Mouse (Mus musculus): ENCODE results near the gene Fam83d. TPM values are rescaled to one million over a fixed set of nuclear protein-coding genes. Genes with fewer than 3 reads are reported as not detected.

Gene Fam83d
- polyA plus RNA-seq, 1 experiment from 2014 or later: 53.3 TPM

DNA sequence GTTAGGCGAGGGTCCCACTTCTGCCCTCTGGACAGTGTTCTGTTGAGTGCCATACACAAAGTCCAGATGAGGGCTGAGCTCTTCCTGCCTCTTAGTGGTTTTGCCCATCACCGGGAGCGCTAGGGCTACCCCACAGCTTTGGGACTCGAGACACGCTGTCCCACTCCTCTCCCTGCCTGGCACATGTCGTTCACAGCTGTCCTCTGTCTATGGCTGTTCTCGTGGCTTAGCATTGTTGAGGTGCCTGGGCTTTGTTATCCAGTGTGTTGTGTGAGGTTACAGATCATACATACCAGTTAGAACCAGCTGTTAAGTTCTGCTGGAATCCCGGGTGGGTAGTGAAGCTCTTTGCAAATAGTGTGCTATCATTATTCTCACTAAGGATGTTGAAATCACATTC is 49.8 kb downstream of the Fam83d start:
- peaks cover 49% of the 10 kb centered on the region for H3K36me3 ChIP-seq
- ATAC-seq (replicated peaks; ENCODE audit: insufficient number of reproducible peaks, insufficient read depth, low FRiP score, low read depth): no peak
- no peak overlapping the region for H3K4me3 ChIP-seq
- H3K9ac ChIP-seq: no peak overlapping the region
- no peaks in the 10 kb centered on the region for H3K27me3 ChIP-seq
- no peak overlapping the region for H3K4me2 ChIP-seq
- H3K4me1 ChIP-seq (replicated peaks): no peaks in the 10 kb centered on the region
- no peaks in the 10 kb centered on the region for H3K9me3 ChIP-seq (replicated peaks)
- 79% methylated on average over 8 of the region's 8 CpGs for WGBS
- no peak overlapping the region for H3K27ac ChIP-seq

DNA sequence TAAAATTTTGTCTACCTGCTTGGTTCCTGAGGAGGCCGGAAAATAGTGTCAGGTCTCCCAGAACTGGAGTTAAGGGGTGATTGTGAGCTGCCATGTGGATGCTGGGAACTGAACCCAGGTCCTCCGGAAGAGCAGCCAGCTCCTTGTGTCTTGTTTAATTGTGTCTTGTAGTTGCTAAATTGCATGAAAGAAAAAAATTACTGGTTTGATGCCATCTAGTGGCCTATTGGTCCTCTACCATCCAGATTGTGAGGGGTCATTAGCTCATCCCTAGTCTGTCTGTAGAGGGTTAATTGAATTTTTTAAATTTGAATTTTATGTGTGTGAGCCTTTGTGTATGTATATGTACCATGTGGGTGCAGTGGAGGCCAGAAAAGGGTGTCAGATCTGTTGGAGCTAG is 60.2 kb downstream of the Fam83d start:
- H3K9me3 ChIP-seq (replicated peaks): no peaks in the 10 kb centered on the region
- peaks cover 55% of the 10 kb centered on the region for H3K36me3 ChIP-seq
- 87% methylated on average over 2 of the region's 2 CpGs for WGBS
- H3K27ac ChIP-seq: no peak overlapping the region
- H3K4me1 ChIP-seq (replicated peaks): peaks cover 4% of the 10 kb centered on the region
- no peak overlapping the region for H3K4me2 ChIP-seq
- no peak for ATAC-seq (replicated peaks; ENCODE audit: insufficient number of reproducible peaks, insufficient read depth, low FRiP score, low read depth)
- H3K27me3 ChIP-seq: no peaks in the 10 kb centered on the region
- H3K9ac ChIP-seq: no peak overlapping the region
- no peak overlapping the region for H3K4me3 ChIP-seq

DNA sequence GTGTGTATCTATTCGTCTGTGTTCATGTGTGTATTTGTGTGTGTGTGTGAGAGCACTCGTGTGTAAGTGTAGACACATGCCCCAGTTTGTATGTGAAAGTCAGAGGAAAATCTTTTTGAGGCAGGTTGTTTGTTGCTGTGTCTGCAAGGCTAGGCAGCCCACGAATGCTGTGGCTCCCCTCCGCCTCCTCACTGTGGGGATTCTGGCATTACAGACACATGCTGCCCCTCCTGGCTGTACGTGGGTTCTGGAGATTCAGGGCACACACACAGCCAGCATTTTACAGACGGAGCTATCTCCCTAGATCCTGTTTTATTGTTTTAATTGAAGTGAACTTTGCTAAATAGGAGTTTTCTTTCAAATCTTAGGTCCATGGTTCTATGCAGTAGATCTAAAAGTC is 61.9 kb downstream of the Fam83d start:
- no peak for ATAC-seq (replicated peaks; ENCODE audit: insufficient number of reproducible peaks, insufficient read depth, low FRiP score, low read depth)
- H3K4me1 ChIP-seq (replicated peaks): peaks cover 10% of the 10 kb centered on the region
- peaks cover 69% of the 10 kb centered on the region for H3K36me3 ChIP-seq
- no peak overlapping the region for H3K4me3 ChIP-seq
- no peaks in the 10 kb centered on the region for H3K27me3 ChIP-seq
- no peaks in the 10 kb centered on the region for H3K9me3 ChIP-seq (replicated peaks)
- H3K4me2 ChIP-seq: no peak overlapping the region
- H3K27ac ChIP-seq: no peak overlapping the region
- H3K9ac ChIP-seq: no peak overlapping the region
- WGBS: 80% methylated on average over 6 of the region's 6 CpGs

DNA sequence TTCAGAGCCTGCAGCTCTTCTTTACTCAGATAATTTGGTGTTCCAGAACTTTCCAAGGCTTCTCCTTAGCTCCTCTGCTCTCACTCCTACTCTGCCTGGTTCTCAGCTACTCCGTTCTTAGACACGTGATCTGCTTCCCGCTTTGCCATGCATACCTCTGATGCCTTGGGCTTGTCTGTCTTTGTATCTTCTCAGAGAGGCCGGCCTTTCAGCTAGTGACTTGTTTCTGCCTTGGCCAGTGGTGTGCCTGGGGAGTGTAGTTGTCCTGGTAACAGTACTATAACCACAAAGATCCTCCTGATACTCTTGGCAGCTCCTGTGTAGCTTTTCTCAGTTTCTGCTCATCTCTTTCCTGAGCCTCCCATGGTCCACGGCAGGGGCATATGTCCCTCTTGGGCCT is 65.3 kb downstream of the Fam83d start:
- Histone ChIP-seq H3K27ac (no peak overlapping the region), H3K4me1 (replicated peaks) (peaks cover 10% of the 10 kb centered on the region), H3K9ac (no peak overlapping the region), H3K4me3 (no peak overlapping the region), H3K36me3 (peaks cover 81% of the 10 kb centered on the region), H3K27me3 (no peaks in the 10 kb centered on the region), H3K9me3 (replicated peaks) (no peaks in the 10 kb centered on the region), H3K4me2 (no peak overlapping the region)
- peak; percentile 49; the same call in 1 of the 2 replicates for ATAC-seq (replicated peaks; ENCODE audit: insufficient number of reproducible peaks, insufficient read depth, low FRiP score, low read depth)
- 42% methylated on average over 5 of the region's 5 CpGs for WGBS

DNA sequence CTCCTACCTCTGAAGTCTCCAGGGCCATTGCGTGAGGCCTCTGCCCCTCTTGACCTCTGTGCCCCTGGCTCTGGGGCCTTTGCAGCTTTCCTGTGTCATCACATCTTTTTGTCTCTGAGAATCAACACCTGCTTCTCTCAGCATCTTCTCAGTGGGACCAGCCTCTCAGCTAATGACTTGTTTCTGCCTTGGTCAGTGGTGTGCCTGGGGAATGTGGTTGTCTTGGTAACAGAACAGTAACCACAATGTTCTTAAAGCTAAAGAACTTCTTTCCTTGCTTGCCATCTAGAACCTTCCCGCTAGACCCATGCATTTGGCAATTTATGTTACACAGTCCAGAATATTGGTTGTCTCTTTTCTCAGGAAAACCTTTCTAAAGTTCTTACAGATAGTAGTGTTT is 65.8 kb downstream of the Fam83d start:
- Histone ChIP-seq H3K4me1 (replicated peaks) (peaks cover 10% of the 10 kb centered on the region), H3K27me3 (no peaks in the 10 kb centered on the region), H3K4me3 (no peak overlapping the region), H3K9me3 (replicated peaks) (no peaks in the 10 kb centered on the region), H3K27ac (no peak overlapping the region), H3K4me2 (no peak overlapping the region), H3K36me3 (peaks cover 77% of the 10 kb centered on the region), H3K9ac (no peak overlapping the region)
- ATAC-seq (replicated peaks; ENCODE audit: insufficient number of reproducible peaks, insufficient read depth, low FRiP score, low read depth): no peak
- 75% methylated on average over 2 of the region's 2 CpGs for whole genome bisulfite sequencing

Small RNA genes within 50 kb of the gene (microRNA-seq; reads per million reads assigned to microRNA genes)
- gene Gm26141: not detected

Other genes with a start within 250 kb of the Fam83d start
- gene Slc32a1, start 157.3 kb upstream of the Fam83d start, polyA plus RNA-seq (2015; fragmentation: Nextera tagmentation; extraction: Ambion mirVana): not detected in 2 replicates
- gene Actr5, start 143.2 kb upstream of the Fam83d start, polyA plus RNA-seq (2015; fragmentation: Nextera tagmentation; extraction: Ambion mirVana): 5.6 and 7.4 TPM in 2 replicates
- 5.2 and 6.8 TPM in 2 replicates for gene Ppp1r16b, start 102.7 kb upstream of the Fam83d start, polyA plus RNA-seq (2015; fragmentation: Nextera tagmentation; extraction: Ambion mirVana)
- 11.8 and 12.5 TPM in 2 replicates for gene Dhx35, start 26.7 kb downstream of the Fam83d start, polyA plus RNA-seq (2015; fragmentation: Nextera tagmentation; extraction: Ambion mirVana)